Mouse (Mus musculus): ENCODE data around the gene Gm13691.
"Not testable (repeated sequence)": the region's sequence is repeated elsewhere in the genome, so short reads cannot be mapped to it uniquely, and the experiment has no call there.

The Gm13691 gene

GRCm38 (mm10) chr2:83990253-83990652 lies at the start of gene Gm13691:
Gene Gm13691, plus strand, starts transcription at chr2:83990553.
- ATAC-seq (ENCODE audit: insufficient number of reproducible peaks, low FRiP score, low TSS enrichment) = not testable (repeated sequence)

GRCm38 (mm10) chr2:83940931-83941361 lies 49.4 kb upstream of the Gm13691 start, which contains the start of gene Zswim2:
Gene Zswim2, minus strand, starts transcription at chr2:83941228.
- peak; percentile 83 for ATAC-seq (ENCODE audit: insufficient number of reproducible peaks, low FRiP score, low TSS enrichment)

- no peak for ATAC-seq (ENCODE audit: insufficient number of reproducible peaks, low FRiP score, low TSS enrichment)
Measured at GRCm38 (mm10) chr2:83941378-83941777, 49.0 kb upstream of the Gm13691 start.

GRCm38 (mm10) chr2:83941792-83942191 lies 48.6 kb upstream of the Gm13691 start:
- no peak for ATAC-seq (ENCODE audit: insufficient number of reproducible peaks, low FRiP score, low TSS enrichment)

GRCm38 (mm10) chr2:83955393-83955792 lies 35.0 kb upstream of the Gm13691 start, which contains the start of gene Gm13698:
Gene Gm13698, plus strand, starts transcription at chr2:83955693.
- ATAC-seq (ENCODE audit: insufficient number of reproducible peaks, low FRiP score, low TSS enrichment) = not testable (repeated sequence)

GRCm38 (mm10) chr2:83961203-83961602 lies 29.1 kb upstream of the Gm13691 start, which contains the start of gene Gm13693:
Gene Gm13693, plus strand, starts transcription at chr2:83961503.
- ATAC-seq (ENCODE audit: insufficient number of reproducible peaks, low FRiP score, low TSS enrichment) = not testable (repeated sequence)

GRCm38 (mm10) chr2:83967013-83967412 lies 23.3 kb upstream of the Gm13691 start, which contains the start of gene Gm13695:
Gene Gm13695, plus strand, starts transcription at chr2:83967313.
- ATAC-seq (ENCODE audit: insufficient number of reproducible peaks, low FRiP score, low TSS enrichment) = not testable (repeated sequence)

GRCm38 (mm10) chr2:83972823-83973222 lies 17.5 kb upstream of the Gm13691 start, which contains the start of gene Gm13696:
Gene Gm13696, plus strand, starts transcription at chr2:83973123.
- ATAC-seq (ENCODE audit: insufficient number of reproducible peaks, low FRiP score, low TSS enrichment) = not testable (repeated sequence)

GRCm38 (mm10) chr2:83978633-83979032 lies 11.7 kb upstream of the Gm13691 start, which contains the start of gene Gm13694:
Gene Gm13694, plus strand, starts transcription at chr2:83978933.
- not testable (repeated sequence) for ATAC-seq (ENCODE audit: insufficient number of reproducible peaks, low FRiP score, low TSS enrichment)

- ATAC-seq (ENCODE audit: insufficient number of reproducible peaks, low FRiP score, low TSS enrichment) = not testable (repeated sequence)
Measured at GRCm38 (mm10) chr2:83984443-83984842, 5.9 kb upstream of the Gm13691 start, which contains the start of gene Gm13697. Gene Gm13697, plus strand, starts transcription at chr2:83984743.

- not testable (repeated sequence) for ATAC-seq (ENCODE audit: insufficient number of reproducible peaks, low FRiP score, low TSS enrichment)
Measured at GRCm38 (mm10) chr2:83993639-83994255, 3.4 kb downstream of the Gm13691 start.

GRCm38 (mm10) chr2:83994526-83994925 lies 4.2 kb downstream of the Gm13691 start:
- ATAC-seq (ENCODE audit: insufficient number of reproducible peaks, low FRiP score, low TSS enrichment) = not testable (repeated sequence)

GRCm38 (mm10) chr2:84008913-84009312 lies 18.6 kb downstream of the Gm13691 start:
- no peak for ATAC-seq (ENCODE audit: insufficient number of reproducible peaks, low FRiP score, low TSS enrichment)

GRCm38 (mm10) chr2:84009818-84010217 lies 19.5 kb downstream of the Gm13691 start:
- ATAC-seq (ENCODE audit: insufficient number of reproducible peaks, low FRiP score, low TSS enrichment) = no peak

- no peak for ATAC-seq (ENCODE audit: insufficient number of reproducible peaks, low FRiP score, low TSS enrichment)
Measured at GRCm38 (mm10) chr2:84014572-84014971, 24.2 kb downstream of the Gm13691 start.

- ATAC-seq (ENCODE audit: insufficient number of reproducible peaks, low FRiP score, low TSS enrichment) = not testable (repeated sequence)
Measured at GRCm38 (mm10) chr2:84016291-84016690, 25.9 kb downstream of the Gm13691 start.

- no peak for ATAC-seq (ENCODE audit: insufficient number of reproducible peaks, low FRiP score, low TSS enrichment)
Measured at GRCm38 (mm10) chr2:84018330-84018729, 28.0 kb downstream of the Gm13691 start.

- no peak for ATAC-seq (ENCODE audit: insufficient number of reproducible peaks, low FRiP score, low TSS enrichment)
Measured at GRCm38 (mm10) chr2:84019519-84020305, 29.4 kb downstream of the Gm13691 start.

GRCm38 (mm10) chr2:84021930-84022329 lies 31.6 kb downstream of the Gm13691 start:
- ATAC-seq (ENCODE audit: insufficient number of reproducible peaks, low FRiP score, low TSS enrichment) = no peak

GRCm38 (mm10) chr2:84022905-84023304 lies 32.6 kb downstream of the Gm13691 start:
- no peak for ATAC-seq (ENCODE audit: insufficient number of reproducible peaks, low FRiP score, low TSS enrichment)

GRCm38 (mm10) chr2:84023319-84023718 lies 33.0 kb downstream of the Gm13691 start:
- no peak for ATAC-seq (ENCODE audit: insufficient number of reproducible peaks, low FRiP score, low TSS enrichment)
